Mouse (Mus musculus) G1E (cell line): ENCODE measurements around the gene Snx7.

Experiments
- CTCF ChIP-seq: IDR thresholded peaks from 2 replicates; pipeline ENCODE4 v1.5.1; 2012; ENCODE audit warnings: low read depth, low read length, inconsistent platforms, mixed read lengths
- GATA1 ChIP-seq: IDR thresholded peaks from 2 replicates; pipeline ENCODE4 v1.6.1; 2012; ENCODE audit warnings: borderline replicate concordance, low read length, inconsistent platforms, mixed read lengths
- POLR2AphosphoS5 ChIP-seq: IDR thresholded peaks from 2 replicates; pipeline ENCODE4 v1.6.1; 2012; ENCODE audit warnings: low read depth, low read length, inconsistent platforms; ENCODE audit not compliant: insufficient replicate concordance
- TAL1 ChIP-seq: conservative IDR thresholded peaks from 2 replicates; pipeline ENCODE4 v1.6.1; 2012; ENCODE audit warnings: low read depth, low read length, inconsistent platforms, mixed read lengths

DNA sequence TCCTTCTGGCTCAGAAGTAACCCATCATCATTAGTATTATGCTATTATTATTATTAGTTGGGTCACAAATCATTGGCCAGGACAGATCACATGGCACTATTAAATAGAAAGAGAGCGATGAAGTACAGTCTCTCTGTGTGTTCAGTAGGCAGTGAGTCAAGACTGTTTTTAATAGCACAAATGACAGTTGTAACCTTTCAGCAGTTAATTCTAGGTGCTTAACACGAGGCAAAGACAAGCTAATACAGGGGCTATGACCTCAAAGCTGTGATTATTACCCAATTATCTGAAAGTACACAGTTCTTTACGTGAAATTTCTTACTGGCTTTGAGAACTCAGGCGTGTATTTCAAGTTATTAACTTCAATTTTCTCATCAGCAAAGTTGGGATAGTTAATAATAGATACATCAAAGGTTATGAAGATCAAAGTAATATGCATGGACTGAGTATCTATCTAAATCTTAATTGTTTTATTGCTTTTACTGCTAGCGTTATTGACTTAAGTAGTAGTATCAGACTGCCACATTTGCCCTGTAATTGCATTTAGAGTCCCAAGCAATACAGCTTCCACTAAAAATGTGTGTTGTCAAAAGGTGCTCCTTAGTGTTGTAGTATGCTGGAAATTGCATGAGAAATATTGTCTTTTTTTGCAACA lies 4.6 kb upstream of the Snx7 start:
- TF ChIP-seq CTCF = no peak
- TF ChIP-seq POLR2AphosphoS5 = no peak
- no peak for TF ChIP-seq TAL1
- TF ChIP-seq GATA1 = no peak
